Mouse (Mus musculus) layer of hippocampus, adult 11-12 months (tissue): Measurements from ENCODE around the gene E2f6.

Experiments
- DNase-seq: peaks from one replicate; pipeline ENCODE4 v3.0.0; 2022; ENCODE audit warnings: low spot score

E2f6 gene

GRCm38 (mm10) chr12:16848501-16848900, 37.7 kb downstream of the E2f6 start:
- no peak for DNase-seq

- no peak for DNase-seq
Measured at GRCm38 (mm10) chr12:16849821-16850220, 39.1 kb downstream of the E2f6 start.

- DNase-seq = peak; percentile 71
Measured at GRCm38 (mm10) chr12:16850431-16851375, 39.9 kb downstream of the E2f6 start.

- DNase-seq = no peak
Measured at GRCm38 (mm10) chr12:16853431-16854165, 42.8 kb downstream of the E2f6 start.

GRCm38 (mm10) chr12:16855632-16856305, 45.0 kb downstream of the E2f6 start:
- peak; percentile 82 for DNase-seq

- DNase-seq = no peak
Measured at GRCm38 (mm10) chr12:16856306-16856679, 45.5 kb downstream of the E2f6 start.

- no peak for DNase-seq
Measured at GRCm38 (mm10) chr12:16858081-16858480, 47.3 kb downstream of the E2f6 start.

GRCm38 (mm10) chr12:16859781-16860180, 49.0 kb downstream of the E2f6 start:
- no peak for DNase-seq

GRCm38 (mm10) chr12:16860533-16860932, 49.8 kb downstream of the E2f6 start:
- no peak for DNase-seq

GRCm38 (mm10) chr12:16860961-16861360, 50.2 kb downstream of the E2f6 start:
- no peak for DNase-seq

- DNase-seq = no peak
Measured at GRCm38 (mm10) chr12:16864477-16864876, 53.7 kb downstream of the E2f6 start.

GRCm38 (mm10) chr12:16865871-16866270, 55.1 kb downstream of the E2f6 start:
- DNase-seq = no peak

- no peak for DNase-seq
Measured at GRCm38 (mm10) chr12:16866460-16866859, 55.7 kb downstream of the E2f6 start.

- DNase-seq = no peak
Measured at GRCm38 (mm10) chr12:16867306-16867705, 56.5 kb downstream of the E2f6 start.

- DNase-seq = no peak
Measured at GRCm38 (mm10) chr12:16868618-16869017, 57.9 kb downstream of the E2f6 start.

GRCm38 (mm10) chr12:16869091-16869778, 58.5 kb downstream of the E2f6 start:
- no peak for DNase-seq

GRCm38 (mm10) chr12:16869870-16870404, 59.2 kb downstream of the E2f6 start:
- no peak for DNase-seq

GRCm38 (mm10) chr12:16870405-16871068, 59.8 kb downstream of the E2f6 start:
- DNase-seq = no peak

GRCm38 (mm10) chr12:16872006-16872405, 61.2 kb downstream of the E2f6 start:
- no peak for DNase-seq

GRCm38 (mm10) chr12:16872926-16873464, 62.2 kb downstream of the E2f6 start:
- no peak for DNase-seq

- DNase-seq = peak; percentile 41
Measured at GRCm38 (mm10) chr12:16873549-16873948, 62.8 kb downstream of the E2f6 start.
